Mouse (Mus musculus) NIH3T3 (cell line): ENCODE results near the gene Tns1.
A peak's percentile ranks its signal among the peaks of the same experiment; 100 is the strongest.

ENCODE experiments used
- DNase-seq: peaks from one replicate; pipeline ENCODE4 v3.0.0-alpha.2; 2012; ENCODE audit warnings: low read depth

Tns1 gene

GRCm38 (mm10) chr1:73932421-73933145 is 191.7 kb downstream of the Tns1 start:
- no peak for DNase-seq

GRCm38 (mm10) chr1:73931851-73932250 is 192.4 kb downstream of the Tns1 start:
- DNase-seq, result no peak

DNA sequence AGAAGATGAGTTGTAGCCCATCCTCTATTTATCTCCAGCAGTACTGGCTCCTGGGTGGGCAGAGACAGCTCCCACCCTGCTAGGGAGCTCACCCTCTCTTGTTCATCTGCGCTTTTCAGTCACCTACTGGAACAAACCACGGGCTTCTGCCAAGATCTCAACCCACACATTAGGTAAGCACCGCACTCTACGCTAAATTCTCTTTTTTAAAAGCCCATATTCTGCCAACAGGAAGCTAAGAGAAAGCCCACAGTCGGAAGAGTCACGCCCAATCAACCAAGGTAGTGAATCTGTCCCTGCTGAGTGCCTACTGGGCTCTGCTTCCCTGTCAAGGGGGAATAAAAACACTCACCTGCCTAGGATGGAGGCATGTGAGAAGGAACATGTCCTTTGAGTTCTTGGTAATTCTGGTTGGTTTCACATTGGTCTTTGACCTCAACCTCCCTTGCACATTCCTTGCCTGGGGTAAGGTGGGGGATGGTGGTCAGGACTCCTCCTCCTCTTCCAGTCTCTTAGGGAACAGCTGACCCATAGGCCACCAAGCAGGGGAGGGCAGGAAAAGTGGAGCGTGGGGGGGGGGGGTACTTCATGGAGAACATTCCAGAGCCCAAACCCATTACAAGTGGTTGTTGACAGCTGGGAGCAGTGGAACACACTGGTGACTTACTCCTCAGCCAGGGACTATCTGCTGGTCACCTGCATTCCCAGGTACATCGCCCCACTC is 193.7 kb downstream of the Tns1 start:
- DNase-seq, result no peak

DNA sequence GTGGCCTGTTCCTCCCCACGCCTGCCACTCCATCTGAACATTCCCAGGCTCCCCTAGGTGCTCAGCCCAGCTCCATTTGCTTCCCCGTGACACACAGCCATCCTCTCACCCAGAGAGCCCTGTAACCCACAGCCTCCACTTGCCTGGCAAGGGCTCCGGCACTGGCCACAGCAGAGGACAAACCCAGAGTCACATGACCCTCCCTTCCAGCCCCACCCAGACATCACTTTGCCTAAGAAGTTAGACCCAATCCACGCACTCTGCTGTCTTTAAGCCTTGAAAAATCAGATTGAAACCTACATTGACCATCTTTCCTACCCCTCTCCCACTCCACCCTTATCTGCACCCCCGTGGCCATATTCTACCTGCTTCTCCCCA is 194.3 kb downstream of the Tns1 start:
- DNase-seq, result no peak

DNA sequence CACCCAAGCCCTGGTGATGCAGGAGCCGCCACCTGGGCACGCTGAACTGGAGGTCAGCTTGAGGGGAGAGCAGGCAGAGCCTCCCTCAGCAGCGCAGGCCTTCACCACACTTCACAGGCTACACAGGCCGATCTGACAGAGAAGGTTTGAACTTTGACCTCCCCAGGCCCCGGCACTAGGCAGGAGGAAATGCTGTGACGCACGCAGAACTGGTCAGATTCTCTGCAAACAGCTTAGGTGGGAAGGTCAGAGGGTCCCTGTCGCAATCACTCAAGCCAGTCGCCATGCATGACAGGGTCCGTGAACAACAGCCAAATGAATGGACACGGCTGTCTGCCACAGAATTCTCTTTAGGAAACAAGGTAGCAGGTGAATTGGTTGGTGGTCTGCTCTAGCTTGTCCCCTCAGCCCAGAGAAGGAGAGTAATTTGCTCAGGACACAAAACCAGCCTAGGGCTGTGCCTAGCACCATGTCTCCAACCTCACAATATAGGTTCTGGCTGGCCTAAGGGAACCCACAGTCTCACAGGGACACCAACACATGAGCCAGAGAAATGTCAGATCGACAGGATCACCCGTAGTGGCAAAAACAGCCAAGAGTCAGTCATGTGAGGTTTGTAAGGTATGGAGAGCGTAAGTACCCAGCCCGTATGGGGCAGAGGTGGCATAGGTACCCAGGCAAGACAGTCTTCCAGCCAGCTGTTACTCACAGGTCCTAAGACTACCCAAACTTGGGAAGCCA is 194.9 kb downstream of the Tns1 start:
- DNase-seq, result no peak

- no peak for DNase-seq
Measured at GRCm38 (mm10) chr1:73928385-73928784, 195.9 kb downstream of the Tns1 start.

DNA sequence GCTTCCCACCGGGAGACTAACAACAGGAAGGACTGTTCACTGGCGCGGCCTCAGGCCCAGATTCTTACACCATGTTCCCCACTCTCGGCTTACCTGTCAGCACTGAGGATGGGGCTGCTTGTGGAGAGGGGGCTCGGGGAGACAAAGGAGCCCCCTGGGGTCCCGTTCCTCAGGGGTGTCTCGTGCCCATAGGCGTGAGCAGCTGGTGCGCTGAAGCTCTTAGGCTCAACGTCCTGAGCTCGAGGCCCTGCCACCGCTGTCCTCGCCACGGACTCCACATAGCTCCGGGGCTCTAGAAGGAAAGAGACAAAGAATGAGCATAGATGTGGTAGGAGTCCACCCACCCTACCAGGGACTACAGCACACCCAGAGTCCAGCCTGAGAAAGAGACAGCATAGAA is 196.4 kb downstream of the Tns1 start:
- no peak for DNase-seq

DNA sequence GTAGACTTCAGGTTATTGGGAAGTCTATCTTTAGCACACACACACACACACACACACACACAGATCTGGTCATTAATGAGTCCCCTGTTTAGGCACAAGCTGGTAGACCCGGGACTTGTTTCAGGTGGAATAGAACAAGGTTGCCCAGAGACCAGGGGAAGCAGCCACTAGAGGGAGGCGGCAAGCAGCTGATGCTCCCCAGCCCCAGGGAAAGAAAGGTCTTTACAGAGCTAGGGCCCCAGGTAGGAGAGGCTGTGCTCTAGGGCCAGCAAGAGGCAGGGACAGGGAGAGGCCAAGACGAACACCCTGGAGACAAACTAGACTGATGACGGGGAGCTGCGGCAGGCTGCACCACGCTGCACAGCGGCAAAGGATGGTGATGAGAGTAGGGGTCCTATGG is 198.0 kb downstream of the Tns1 start:
- DNase-seq, result peak; percentile 62

DNA sequence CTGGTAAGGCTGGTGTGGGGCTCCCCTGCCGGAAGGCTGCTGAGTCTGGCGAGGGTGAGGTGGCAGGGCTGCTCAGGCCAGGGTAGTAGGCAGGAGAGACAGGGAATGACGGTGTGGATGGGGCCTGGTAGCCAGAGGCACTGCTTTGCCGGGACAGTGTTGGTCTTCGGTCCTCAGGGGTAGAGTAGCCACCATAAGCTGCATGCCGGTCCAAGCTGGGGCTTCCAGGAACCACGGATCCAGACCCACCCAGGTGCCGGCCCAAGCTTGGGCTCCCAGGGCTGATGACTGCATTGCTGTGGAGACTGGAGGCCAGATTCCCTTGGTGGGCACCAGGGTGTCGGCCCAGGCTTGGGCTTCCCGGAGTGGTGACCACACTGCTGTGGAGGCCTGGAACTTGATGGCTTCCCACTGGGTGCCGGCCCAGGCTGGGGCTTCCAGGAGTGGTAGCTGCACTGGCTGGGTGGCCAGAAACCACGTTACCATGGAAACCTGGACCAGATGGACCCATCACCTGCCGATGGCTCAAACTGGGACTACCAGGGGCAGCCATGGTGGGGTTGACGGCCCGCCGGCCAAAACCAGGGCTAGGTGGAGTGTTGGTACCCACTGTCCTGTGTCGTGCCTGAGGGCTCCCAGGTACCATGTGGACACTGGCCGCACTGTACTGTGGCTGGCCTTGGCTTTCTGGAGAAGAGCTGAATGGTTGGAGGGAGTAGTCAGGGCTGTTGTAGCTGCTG is 199.2 kb downstream of the Tns1 start:
- DNase-seq, result no peak

DNA sequence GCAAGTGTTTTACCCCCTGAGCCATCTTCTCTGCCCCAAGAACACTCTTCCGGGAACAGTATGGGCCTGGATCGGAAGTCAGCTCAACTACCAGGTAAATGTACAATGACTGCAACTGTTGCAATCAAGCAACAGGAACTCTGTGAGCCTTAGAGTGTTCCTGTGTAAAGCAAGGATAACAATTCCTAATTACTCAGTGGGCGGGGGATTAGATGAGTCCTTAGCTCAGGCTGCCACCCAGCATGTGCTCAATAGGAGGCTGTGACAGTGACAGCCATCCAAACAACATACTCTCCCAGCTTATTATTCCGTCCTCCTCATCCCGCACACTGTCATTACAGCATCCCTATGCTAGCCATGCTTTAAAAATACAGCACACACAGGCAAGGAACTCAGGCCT is 200.0 kb downstream of the Tns1 start:
- no peak for DNase-seq

- DNase-seq, result no peak
Measured at GRCm38 (mm10) chr1:73923185-73923584, 201.1 kb downstream of the Tns1 start.

DNA sequence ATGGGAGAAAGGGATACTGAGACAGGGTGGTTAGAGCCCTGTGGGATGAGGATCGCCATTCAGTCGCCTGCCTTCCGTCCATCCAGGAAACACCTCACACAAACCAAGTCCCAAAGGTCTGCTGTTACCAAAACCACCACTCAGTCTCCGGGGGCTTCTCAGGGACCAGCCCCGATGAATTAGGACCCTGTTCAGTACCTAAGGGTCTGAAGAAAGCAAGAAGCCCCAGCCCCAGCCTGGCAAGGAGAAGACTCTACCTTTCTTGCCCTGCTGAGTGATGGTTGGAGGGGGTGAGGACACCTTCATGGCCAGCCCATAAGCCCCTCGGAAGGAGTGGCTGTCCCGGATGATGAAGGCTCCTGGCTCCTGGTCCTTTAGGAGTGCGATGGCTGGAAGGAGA is 203.5 kb downstream of the Tns1 start:
- no peak for DNase-seq

DNA sequence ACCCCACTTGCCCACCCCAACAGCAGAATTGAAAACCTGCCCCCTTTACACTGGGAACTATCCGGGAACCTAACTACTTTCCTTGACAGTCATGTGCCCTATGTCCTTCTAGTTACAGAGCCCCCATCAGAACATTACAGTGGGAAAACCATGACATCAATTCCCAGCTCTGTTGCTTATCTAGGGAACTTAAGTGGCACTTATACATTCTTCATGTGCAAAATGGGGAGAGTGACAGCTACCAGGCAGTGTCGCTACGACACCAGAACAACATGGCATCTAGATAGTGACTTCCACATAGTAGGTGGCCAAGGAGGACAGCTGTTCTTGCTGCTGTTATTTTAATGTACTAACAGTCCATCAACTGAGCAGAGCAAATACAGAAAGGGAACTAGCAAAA is 204.3 kb downstream of the Tns1 start:
- DNase-seq, result no peak

- DNase-seq, result no peak
Measured at GRCm38 (mm10) chr1:73918001-73918400, 206.2 kb downstream of the Tns1 start.

DNA sequence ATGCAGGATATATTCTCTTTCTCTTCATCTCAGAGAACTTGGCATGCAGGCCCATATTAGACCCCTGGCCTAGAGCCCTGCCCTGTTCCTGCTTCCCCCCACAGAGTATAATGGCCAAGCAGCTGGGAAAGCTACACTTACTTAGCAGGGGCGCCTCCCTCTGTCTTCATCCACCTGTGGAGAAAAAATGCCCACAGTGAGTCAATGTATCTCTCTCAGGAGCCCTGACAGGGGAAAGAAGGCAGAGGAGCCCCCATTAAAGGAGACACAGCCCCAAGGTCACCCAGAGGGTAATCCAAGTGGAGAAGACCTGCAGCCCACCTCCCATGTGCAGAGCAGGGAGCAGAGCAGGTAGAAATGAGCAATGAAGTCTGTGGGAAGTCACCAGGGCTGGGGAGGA is 208.0 kb downstream of the Tns1 start:
- DNase-seq, result no peak

GRCm38 (mm10) chr1:73915218-73916070 is 208.8 kb downstream of the Tns1 start:
- DNase-seq, result no peak

GRCm38 (mm10) chr1:73914076-73914475 is 210.2 kb downstream of the Tns1 start:
- no peak for DNase-seq

- no peak for DNase-seq
Measured at GRCm38 (mm10) chr1:73913071-73914005, 210.9 kb downstream of the Tns1 start.

- DNase-seq, result no peak
Measured at GRCm38 (mm10) chr1:73912466-73912865, 211.8 kb downstream of the Tns1 start.

- no peak for DNase-seq
Measured at GRCm38 (mm10) chr1:73911981-73912380, 212.3 kb downstream of the Tns1 start.
